Mouse (Mus musculus): Measurements from ENCODE around the gene Ccdc154. TPM values are rescaled to one million over a fixed set of nuclear protein-coding genes. Genes with fewer than 3 reads are reported as not detected.
"Not testable (repeated sequence)": the region's sequence is repeated elsewhere in the genome, so short reads cannot be mapped to it uniquely, and the experiment has no call there.

The Ccdc154 gene
- under 1 TPM in 1 of 2 experiments, not detected in 1; 0.12 TPM for total RNA-seq (2021)
- 0.03 and 0.07 TPM in 2 replicates for polyA plus RNA-seq (2012; rRNA removed)
- long read RNA-seq: 0 reads

DNA sequence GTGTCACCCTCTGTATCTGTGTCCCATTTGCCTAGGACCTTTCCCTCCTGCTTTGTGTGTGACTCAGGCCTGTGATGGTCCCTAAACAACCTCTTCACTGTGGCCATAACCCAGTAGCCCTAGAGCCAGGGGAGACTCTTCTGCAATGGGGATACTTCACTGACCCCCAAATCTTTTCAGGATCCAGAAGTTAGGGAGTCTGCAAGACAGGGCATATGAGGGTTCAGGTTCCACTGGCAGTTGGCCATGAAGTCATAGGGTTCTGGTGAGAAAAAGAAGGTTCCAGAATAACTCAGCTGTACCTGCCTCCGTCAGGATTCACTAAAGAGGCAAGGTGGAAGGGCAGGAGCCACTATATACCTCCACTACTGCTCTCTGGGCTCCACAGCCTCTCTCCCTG is at the start of gene Ccdc154:
Gene Ccdc154 (plus strand): TSS at position 301 of the 400 bp plus-strand sequence.
- DNase-seq: no peak

- DNase-seq: no peak
These were observed 47.2 kb upstream of the Ccdc154 start for GRCm38 (mm10) chr17:25114908-25115645.

GRCm38 (mm10) chr17:25115664-25116432 is 46.4 kb upstream of the Ccdc154 start, which contains the start of gene Telo2:
Gene Telo2 (minus strand): TSS chr17:25115967.
- DNase-seq: peak; percentile 96

DNA sequence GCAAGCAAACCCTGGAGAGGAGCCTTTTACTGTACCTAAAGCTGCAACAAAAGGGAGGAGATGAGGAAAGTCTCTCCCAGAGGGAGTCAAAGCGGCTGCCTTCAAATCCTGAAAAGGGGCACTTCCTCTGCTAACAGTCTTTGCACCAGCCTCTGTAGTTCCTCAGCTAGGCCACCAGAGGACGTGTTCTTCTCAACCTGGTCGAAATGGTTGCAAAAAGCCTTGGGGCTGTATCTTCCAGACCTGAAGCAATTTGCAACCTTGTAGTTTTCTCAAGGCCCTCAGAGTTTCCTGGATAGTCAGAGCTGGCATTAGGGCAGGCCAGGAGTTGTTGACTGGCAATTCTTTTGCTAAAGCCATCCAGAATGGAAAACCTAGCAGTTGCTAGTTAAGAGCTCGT is 45.0 kb upstream of the Ccdc154 start:
- peak; percentile 60 for DNase-seq

DNA sequence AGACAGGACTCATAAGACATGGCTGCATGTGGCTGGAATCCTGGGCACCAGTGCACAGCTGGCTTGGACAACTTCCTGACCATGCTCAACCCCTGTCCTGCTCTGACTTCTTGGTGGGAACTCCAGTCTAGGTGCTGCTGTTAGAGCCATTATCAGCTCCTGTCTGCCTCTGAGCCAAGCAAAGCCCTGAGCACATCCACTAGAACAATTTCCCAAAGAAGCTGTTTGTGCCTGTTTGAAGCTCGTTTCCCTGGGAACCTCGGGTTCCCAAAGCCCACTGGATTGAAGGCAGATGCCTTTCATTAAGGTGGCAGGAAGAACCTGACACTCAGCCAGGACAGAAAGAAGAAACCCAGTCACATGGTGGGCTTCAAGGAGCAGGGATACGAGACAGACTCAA is 41.9 kb upstream of the Ccdc154 start, which contains the start of gene Ptx4:
Gene Ptx4 (plus strand): TSS at position 355 of the 400 bp plus-strand sequence.
- DNase-seq: no peak

GRCm38 (mm10) chr17:25123979-25124378 is 38.3 kb upstream of the Ccdc154 start:
- no peak for DNase-seq

DNA sequence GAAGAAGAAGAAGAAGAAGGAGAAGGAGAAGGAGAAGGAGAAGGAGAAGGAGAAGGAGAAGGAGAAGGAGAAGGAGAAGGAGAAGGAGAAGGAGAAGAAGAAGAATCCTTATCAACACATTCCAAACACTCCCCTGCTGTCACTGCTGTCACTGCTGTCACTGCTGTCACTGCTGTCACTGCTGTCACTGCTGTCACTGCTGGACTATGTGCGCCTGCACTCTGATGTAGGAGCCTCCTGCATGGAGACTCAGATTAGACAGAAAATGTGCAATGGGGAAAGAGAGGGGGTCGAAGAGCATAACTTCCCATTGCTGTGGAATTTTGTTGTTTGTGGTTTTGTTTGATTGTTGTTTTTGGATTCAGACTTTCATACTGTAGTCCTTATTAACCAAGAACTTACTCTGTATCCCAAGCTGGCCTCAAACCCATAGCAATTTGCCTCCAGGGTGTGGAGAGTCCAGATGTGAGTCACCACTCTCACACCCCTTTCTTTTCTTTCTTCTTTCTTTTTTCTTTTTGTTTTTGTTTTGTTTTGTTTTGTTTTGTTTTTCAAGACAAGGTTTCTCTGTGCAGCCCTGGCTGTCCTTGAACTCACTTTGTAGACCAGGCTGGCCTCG is 36.7 kb upstream of the Ccdc154 start:
- not testable (repeated sequence) for DNase-seq

DNA sequence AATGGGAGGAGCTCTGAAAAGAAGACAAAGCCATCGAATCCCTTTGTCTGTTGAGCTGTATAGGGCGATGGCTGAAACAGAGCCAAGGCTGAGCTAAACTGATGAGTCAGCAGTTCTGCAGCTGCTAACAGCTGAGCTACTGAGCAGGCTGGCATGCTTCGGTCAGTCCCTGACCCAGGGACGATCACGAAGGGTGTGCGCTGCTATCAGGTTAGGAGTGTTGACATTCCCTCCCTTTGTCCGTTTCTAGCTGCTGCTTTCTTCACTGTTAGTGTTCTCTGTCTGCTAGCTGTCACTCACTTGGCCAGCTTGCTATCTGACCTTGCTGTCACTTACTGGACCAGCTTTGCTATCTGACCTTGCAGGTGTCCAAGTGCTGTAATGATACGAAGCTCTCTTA is 35.2 kb upstream of the Ccdc154 start:
- peak; percentile 69 for DNase-seq

GRCm38 (mm10) chr17:25127681-25128080 is 34.6 kb upstream of the Ccdc154 start:
- DNase-seq: peak; percentile 28

DNA sequence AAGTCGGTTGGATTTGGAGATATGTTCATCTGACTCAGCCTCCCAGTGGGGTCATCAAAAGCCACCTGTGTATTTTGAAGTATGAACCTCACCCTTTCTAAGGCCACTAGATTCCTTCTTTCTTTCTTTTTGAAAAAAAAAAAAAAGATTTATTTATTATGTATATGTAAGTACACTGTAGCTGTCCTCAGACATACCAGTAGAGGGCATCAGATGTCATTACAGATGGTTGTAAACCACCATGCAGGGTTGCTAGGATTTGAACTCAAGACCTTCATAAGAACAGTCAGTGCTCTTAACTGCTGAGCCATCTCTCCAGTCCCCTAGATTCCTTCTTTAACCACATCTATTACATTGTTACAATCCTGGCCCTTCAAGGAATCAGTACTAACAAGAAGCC is 32.2 kb upstream of the Ccdc154 start:
- DNase-seq: no peak

DNA sequence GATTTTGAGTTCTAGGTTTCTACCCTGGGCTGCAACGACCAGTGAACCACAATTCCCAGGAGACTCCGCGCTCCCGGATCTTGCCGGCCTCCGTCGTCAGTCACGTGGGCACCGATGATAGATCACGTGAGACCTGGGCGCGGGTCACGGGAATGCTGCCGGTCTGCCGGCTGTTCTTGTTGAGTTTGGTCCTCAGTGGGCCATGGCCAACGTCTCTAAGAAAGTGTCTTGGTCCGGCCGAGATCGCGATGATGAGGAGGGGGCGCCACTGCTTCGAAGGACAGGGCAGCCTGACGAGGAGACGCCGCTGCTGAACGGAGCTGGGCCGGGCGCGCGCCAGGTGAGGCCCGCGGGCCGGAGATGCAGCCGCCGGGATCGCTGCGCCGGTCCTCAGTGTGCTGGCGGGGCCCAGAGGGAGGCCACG is 29.0 kb upstream of the Ccdc154 start, which contains the start of gene Clcn7:
Gene Clcn7 (plus strand): TSS at position 117 of the 424 bp plus-strand sequence.
- peak; percentile 95 for DNase-seq

DNA sequence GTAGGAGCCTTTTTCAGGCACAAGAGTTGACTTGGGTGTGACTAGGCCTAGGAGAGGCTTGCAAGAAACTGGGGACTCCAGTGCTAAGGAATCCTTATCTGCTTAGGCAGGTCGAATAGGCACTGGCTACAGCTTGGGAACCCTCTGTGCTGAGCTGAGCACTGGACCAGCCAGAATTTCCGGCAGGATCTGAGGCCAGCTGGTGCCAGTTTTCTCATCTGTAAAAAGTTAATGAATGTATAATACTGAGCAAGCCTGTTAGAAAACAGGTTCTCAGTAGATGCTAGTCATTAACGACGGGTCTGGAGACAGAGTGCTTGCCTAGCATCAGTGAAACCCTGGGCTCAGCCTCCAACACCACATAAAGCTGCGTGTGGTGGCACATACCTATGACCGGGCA is 26.6 kb upstream of the Ccdc154 start:
- DNase-seq: no peak

DNA sequence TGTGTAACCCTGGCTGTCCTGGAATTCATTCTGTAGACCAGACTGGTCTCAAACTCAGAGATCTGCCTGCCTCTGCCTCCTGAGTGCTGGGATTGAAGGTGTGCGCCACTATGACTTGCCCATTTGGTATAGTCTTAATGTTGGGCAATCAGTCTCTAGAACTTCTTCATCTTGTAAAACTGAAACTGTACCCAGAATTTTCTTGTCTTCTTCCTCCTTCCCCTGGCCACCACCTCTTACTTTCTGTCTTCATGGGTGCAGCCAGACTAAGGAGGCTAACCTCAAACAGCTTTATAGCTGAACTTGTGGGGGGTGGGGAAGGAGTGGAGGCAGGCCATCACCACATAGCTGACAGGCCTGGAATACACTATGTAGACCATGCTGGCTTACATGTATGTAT is 23.5 kb upstream of the Ccdc154 start:
- DNase-seq: no peak

DNA sequence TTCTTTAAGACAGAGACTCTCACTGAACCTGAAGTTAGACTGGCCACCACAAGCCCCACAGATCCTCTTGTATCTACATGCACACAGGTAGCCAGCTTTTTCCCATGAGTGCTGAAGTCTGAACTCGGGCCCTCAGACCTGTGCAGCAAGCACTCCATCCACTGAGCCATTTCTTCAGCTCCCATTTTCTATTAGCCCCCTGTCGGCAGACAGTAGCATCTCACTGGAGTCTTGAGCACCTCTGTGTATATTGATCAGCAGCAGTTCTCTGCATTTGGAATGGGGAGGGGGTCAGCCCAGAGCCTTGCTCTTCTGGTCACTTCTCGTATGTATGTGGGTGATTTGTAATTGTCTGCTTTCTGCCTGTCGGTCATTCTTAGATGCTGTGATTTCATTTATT is 22.3 kb upstream of the Ccdc154 start:
- no peak for DNase-seq

GRCm38 (mm10) chr17:25163387-25163786 is 1.1 kb downstream of the Ccdc154 start:
- DNase-seq: no peak

DNA sequence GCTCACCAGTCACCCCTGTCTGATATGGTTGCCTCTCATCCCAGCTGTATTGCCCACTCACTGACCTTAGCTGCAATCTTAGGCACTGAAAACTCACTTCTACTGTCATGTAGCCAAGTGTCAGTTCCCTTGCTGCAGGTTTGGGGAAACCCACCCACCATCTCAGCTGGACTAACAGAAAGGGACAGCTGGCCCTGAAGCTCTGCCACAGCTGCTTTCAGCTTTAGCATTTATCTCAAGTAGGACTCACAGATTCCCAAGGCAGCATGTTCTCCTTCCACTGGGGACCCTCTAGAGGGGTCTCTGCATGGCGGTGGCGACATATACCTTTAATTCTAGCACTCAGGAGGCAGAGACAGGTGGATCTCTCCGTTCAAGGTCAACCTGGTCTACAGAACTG is 2.5 kb downstream of the Ccdc154 start:
- no peak for DNase-seq

GRCm38 (mm10) chr17:25165970-25166671 is 3.9 kb downstream of the Ccdc154 start:
- DNase-seq: no peak

GRCm38 (mm10) chr17:25169706-25170105 is 7.4 kb downstream of the Ccdc154 start:
- DNase-seq: peak; percentile 20

GRCm38 (mm10) chr17:25172558-25172957 is 10.3 kb downstream of the Ccdc154 start:
- DNase-seq: no peak

- no peak for DNase-seq
These were observed 13.2 kb downstream of the Ccdc154 start, which contains the start of gene Gm38655 for GRCm38 (mm10) chr17:25175411-25175810. Gene Gm38655 (minus strand): TSS chr17:25175471.

- DNase-seq: no peak
These were observed 21.0 kb downstream of the Ccdc154 start for GRCm38 (mm10) chr17:25183232-25183631.

All from adrenal gland, adult 2 months (tissue).